Mouse (Mus musculus) gastrocnemius, postnatal 25 days (tissue): Measurements from ENCODE around the gene Gm10477. TPM values are rescaled to one million over a fixed set of nuclear protein-coding genes. Genes with fewer than 3 reads are reported as not detected.
A peak's percentile ranks its signal among the peaks of the same experiment; 100 is the strongest.
"Not testable (repeated sequence)": the region's sequence is repeated elsewhere in the genome, so short reads cannot be mapped to it uniquely, and the experiment has no call there.

Source experiments
- DNase-seq: peaks from one replicate; pipeline ENCODE4 v3.0.0; 2022
- long read RNA-seq, 2 experiments: library from polyadenylated mRNA; stranded (forward); transcript quantifications; one replicate each; pipeline ENCODE4 v2.0.0; 2021
- total RNA-seq, 2 experiments: library from RNA; stranded (reverse); gene quantifications; 1 replicate in 1 of 2; 2 replicates in 1 of 2; pipeline ENCODE4 v1.2.3; 2021

The Gm10477 gene
- not detected for total RNA-seq
- long read RNA-seq, experiment 1 = 0 reads
- long read RNA-seq, experiment 2 = 0 reads

- DNase-seq = not testable (repeated sequence)
These were observed at the start of gene Gm10477 for GRCm38 (mm10) chrX:56524442-56524841. Gene Gm10477 (plus strand): TSS chrX:56524742.

GRCm38 (mm10) chrX:56477553-56477952, 47.0 kb upstream of the Gm10477 start:
- DNase-seq = no peak

GRCm38 (mm10) chrX:56481906-56482305, 42.6 kb upstream of the Gm10477 start:
- DNase-seq = no peak

- no peak for DNase-seq
These were observed 34.8 kb upstream of the Gm10477 start for GRCm38 (mm10) chrX:56489758-56490157.

GRCm38 (mm10) chrX:56497241-56497640, 27.3 kb upstream of the Gm10477 start:
- DNase-seq = peak; percentile 22

- peak; percentile 7 for DNase-seq
These were observed 6.7 kb downstream of the Gm10477 start for GRCm38 (mm10) chrX:56531266-56531665.

GRCm38 (mm10) chrX:56537162-56537561, 12.6 kb downstream of the Gm10477 start:
- no peak for DNase-seq

GRCm38 (mm10) chrX:56549506-56549905, 25.0 kb downstream of the Gm10477 start, which contains the start of gene Gm648:
Gene Gm648 (minus strand): TSS chrX:56549606.
- DNase-seq = no peak

- DNase-seq = no peak
These were observed 29.0 kb downstream of the Gm10477 start for GRCm38 (mm10) chrX:56553584-56553983.

GRCm38 (mm10) chrX:56572465-56572864, 47.9 kb downstream of the Gm10477 start:
- no peak for DNase-seq

Other genes with a start within 250 kb of the Gm10477 start
- 1 to 10 TPM; 1.5 to 2.6 TPM for gene Zfp449, start 178.3 kb upstream of the Gm10477 start, total RNA-seq
- under 1 TPM in 1 of 2 experiments, not detected in 1; 0.11 TPM for gene Smim10l2a, start 150.2 kb upstream of the Gm10477 start, total RNA-seq
- not detected for gene Gm2174, start 76.8 kb upstream of the Gm10477 start, total RNA-seq
- 1 to 10 TPM; 4.6 to 5.3 TPM for gene Ints6l, start 69.9 kb upstream of the Gm10477 start, total RNA-seq
- not detected for gene Gm648, start 24.9 kb downstream of the Gm10477 start, total RNA-seq
- 10 to 100 TPM; 22.2 to 24.3 TPM for gene Mmgt1, start 73.3 kb downstream of the Gm10477 start, total RNA-seq
- 10 to 100 TPM; 23.4 to 25.3 TPM for gene Slc9a6, start 85.0 kb downstream of the Gm10477 start, total RNA-seq
- 1,000 to 10,000 TPM; 1,461 to 3,729 TPM for gene Fhl1, start 207.0 kb downstream of the Gm10477 start, total RNA-seq